Comparison of ENCODE assay signal across 8 mouse cellular contexts in the genomic region with DNA sequence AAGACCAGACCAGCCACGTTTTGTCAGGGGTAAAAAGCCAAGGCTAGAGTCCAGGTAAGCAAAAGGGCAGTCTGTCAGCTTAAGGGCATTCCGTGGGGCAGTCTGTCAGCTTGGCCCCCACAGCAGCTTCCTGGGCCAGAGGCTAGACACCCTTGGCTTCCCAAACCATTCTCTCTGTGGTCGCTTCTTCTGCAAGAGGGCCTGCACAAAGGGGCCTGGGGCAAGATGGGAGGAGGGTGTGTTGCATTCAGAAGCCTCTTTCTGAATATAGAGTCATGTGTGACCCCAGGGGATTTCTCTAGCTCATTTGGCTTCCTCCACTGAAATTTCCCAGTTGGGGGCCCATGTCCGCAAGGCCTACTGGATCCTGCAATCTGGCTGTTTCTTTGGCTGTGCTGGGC. TPM values are rescaled to one million over a fixed set of nuclear protein-coding genes. Genes with fewer than 3 reads are reported as not detected.
A peak's percentile ranks its signal among the peaks of the same experiment; 100 is the strongest.
DNase-seq lines count a peak whose midpoint lies in the region; ATAC-seq and TF ChIP-seq lines count a peak whose summit lies in the region.
"Had no signal": no experiment of that assay in that cellular context is flagged by ENCODE, and none has a peak within 500 bp of the region (broad histone marks: within the 10 kb centered on the region; RNA-seq: fewer than 3 reads in every experiment).

No protein-coding gene starts in this region.

- peak overlapping the region; percentile 47; the same call in 1 of the 2 replicates for H3K27ac ChIP-seq in intestine, embryonic 14.5 days (ENCODE audit: low read depth)
- H3K27ac ChIP-seq in intestine, postnatal 0 days (ENCODE audit: low read depth, low read length): no peak overlapping the region
- H3K27ac ChIP-seq in forebrain, embryonic 12.5 days: peak overlapping the region; percentile 19; the same call in 1 of the 2 replicates
- H3K27ac ChIP-seq in stomach, embryonic 15.5 days: peak overlapping the region; percentile 40

- WGBS in intestine, embryonic 14.5 days: 83% methylated on average over 4 of the region's 4 CpGs
- 78% methylated on average over 4 of the region's 4 CpGs for WGBS in intestine, postnatal 0 days
- WGBS in forebrain, embryonic 12.5 days: 55% methylated on average over 4 of the region's 4 CpGs
- WGBS in stomach, embryonic 15.5 days: 57% methylated on average over 4 of the region's 4 CpGs

- H3K4me1 ChIP-seq in intestine, embryonic 14.5 days (replicated peaks; ENCODE audit: control insufficient read depth, insufficient read depth, low read length): peaks cover 17% of the 10 kb centered on the region
- no peaks in the 10 kb centered on the region for H3K4me1 ChIP-seq in intestine, postnatal 0 days (replicated peaks; ENCODE audit: control insufficient read depth, insufficient read depth, low read length)
- peaks cover 28% of the 10 kb centered on the region for H3K4me1 ChIP-seq in forebrain, embryonic 12.5 days
- H3K4me1 ChIP-seq in stomach, embryonic 15.5 days: peaks cover 27% of the 10 kb centered on the region

- H3K27me3 ChIP-seq in intestine, embryonic 14.5 days (replicated peaks; ENCODE audit: control insufficient read depth, insufficient read depth, low read length): no peaks in the 10 kb centered on the region
- H3K27me3 ChIP-seq in intestine, postnatal 0 days (replicated peaks; ENCODE audit: control insufficient read depth, insufficient read depth, low read length): no peaks in the 10 kb centered on the region
- H3K27me3 ChIP-seq in forebrain, embryonic 12.5 days: no peaks in the 10 kb centered on the region
- H3K27me3 ChIP-seq in stomach, embryonic 15.5 days (replicated peaks): no peaks in the 10 kb centered on the region
- H3K27me3 ChIP-seq: Patski had no signal

- DNase-seq in intestine, embryonic 14.5 days (ENCODE audit: low spot score): no peak
- peak; percentile 4 for DNase-seq in ovary, postnatal 36 days (ENCODE audit: low spot score)
- no peak for DNase-seq in ovary, postnatal 14 days (ENCODE audit: low spot score)
- DNase-seq in adrenal gland, postnatal 4 days (ENCODE audit: low spot score in 2 of 2): no peak

- H3K9ac ChIP-seq in intestine, embryonic 14.5 days (ENCODE audit: low read length): no peak overlapping the region
- no peak overlapping the region for H3K9ac ChIP-seq in intestine, postnatal 0 days (ENCODE audit: low read depth, low read length)
- H3K9ac ChIP-seq in forebrain, embryonic 12.5 days: no peak overlapping the region
- no peak overlapping the region for H3K9ac ChIP-seq in stomach, embryonic 15.5 days

- no peaks in the 10 kb centered on the region for H3K9me3 ChIP-seq in intestine, embryonic 14.5 days (ENCODE audit: control insufficient read depth, low read length)
- H3K9me3 ChIP-seq in intestine, postnatal 0 days (ENCODE audit: control insufficient read depth): no peaks in the 10 kb centered on the region
- no peaks in the 10 kb centered on the region for H3K9me3 ChIP-seq in forebrain, embryonic 12.5 days
- no peaks in the 10 kb centered on the region for H3K9me3 ChIP-seq in stomach, embryonic 15.5 days

- H3K36me3 ChIP-seq in intestine, embryonic 14.5 days (ENCODE audit: control insufficient read depth, insufficient read depth, low read length): no peaks in the 10 kb centered on the region
- no peaks in the 10 kb centered on the region for H3K36me3 ChIP-seq in intestine, postnatal 0 days (ENCODE audit: control insufficient read depth, insufficient read depth)
- H3K36me3 ChIP-seq in forebrain, embryonic 12.5 days (replicated peaks): no peaks in the 10 kb centered on the region
- no peaks in the 10 kb centered on the region for H3K36me3 ChIP-seq in stomach, embryonic 15.5 days

- no peak overlapping the region for H3K4me3 ChIP-seq in intestine, embryonic 14.5 days (ENCODE audit: low read depth, low read length)
- H3K4me3 ChIP-seq in intestine, postnatal 0 days (ENCODE audit: low read depth, low read length): no peak overlapping the region
- no peak overlapping the region for H3K4me3 ChIP-seq in forebrain, embryonic 12.5 days (replicated peaks)
- no peak overlapping the region for H3K4me3 ChIP-seq in stomach, embryonic 15.5 days (replicated peaks)

- TF ChIP-seq CTCF in intestine, postnatal 0 days (IDR thresholded peaks at IDR 0.05; ENCODE audit: low read depth): no peak

- no peak for ATAC-seq in intestine, embryonic 14.5 days (replicated peaks; ENCODE audit: low FRiP score, low TSS enrichment, low read depth)
- no peak for ATAC-seq in intestine, postnatal 0 days
- ATAC-seq in forebrain, embryonic 12.5 days (ENCODE audit: low FRiP score): no peak
- ATAC-seq in stomach, embryonic 15.5 days (ENCODE audit: insufficient read depth, low FRiP score, low read depth): no peak
- ATAC-seq: Patski had no signal

- no peak overlapping the region for H3K4me2 ChIP-seq in intestine, embryonic 14.5 days (ENCODE audit: low read length)
- H3K4me2 ChIP-seq in intestine, postnatal 0 days (replicated peaks; ENCODE audit: low read depth): no peak overlapping the region
- H3K4me2 ChIP-seq in forebrain, embryonic 12.5 days: no peak overlapping the region
- H3K4me2 ChIP-seq in stomach, embryonic 15.5 days: no peak overlapping the region

RNA-seq across cellular contexts. Expression of gene Sik1, which starts 21.6 kb away (rescaled TPM):
- 9.2 and 11.9 TPM in 2 replicates for polyA plus RNA-seq in intestine, embryonic 14.5 days (2014; fragmentation: Nextera tagmentation; extraction: Ambion mirVana)
- 2.9 and 3.8 TPM in 2 replicates for polyA plus RNA-seq in intestine, postnatal 0 days (2015; fragmentation: Nextera tagmentation; extraction: Ambion mirVana)
- polyA plus RNA-seq in forebrain, embryonic 12.5 days (2016; fragmentation: Nextera tagmentation; extraction: Ambion mirVana): 15.2 and 16.7 TPM in 2 replicates
- polyA plus RNA-seq in stomach, embryonic 15.5 days (2015; fragmentation: Nextera tagmentation; extraction: Ambion mirVana): 19.6 and 21.8 TPM in 2 replicates
- total RNA-seq in adrenal gland, postnatal 4 days (2021): 10 to 100 TPM; 27.1 to 28.0 TPM
